Mouse (Mus musculus) bone marrow, adult 2 months (tissue): ENCODE data around the gene Gm21762. TPM values are rescaled to one million over a fixed set of nuclear protein-coding genes. Genes with fewer than 3 reads are reported as not detected.
A peak's percentile ranks its signal among the peaks of the same experiment; 100 is the strongest.
"Not testable (repeated sequence)": the region's sequence is repeated elsewhere in the genome, so short reads cannot be mapped to it uniquely, and the experiment has no call there.

Experiments
- H3K27ac ChIP-seq: fragments of 200-500 bp; 2 replicates; pipeline ENCODE4 v1.5.1; 2012; ENCODE audit warnings: low read depth, mild to moderate bottlenecking, control low read depth, inconsistent platforms, low read length; ENCODE audit not compliant: control insufficient read depth, poor library complexity, insufficient read depth
- H3K4me1 ChIP-seq: fragments of 200-500 bp; 2 replicates; pipeline ENCODE4 v1.6.1; 2011; ENCODE audit warnings: low read length; ENCODE audit not compliant: control insufficient read depth, insufficient read depth
- H3K4me3 ChIP-seq: fragments of 200-500 bp; replicated peaks from 2 replicates; pipeline ENCODE3; 2011; ENCODE audit warnings: mild to moderate bottlenecking, low read depth, low read length, control low read depth; ENCODE audit not compliant: control insufficient read depth
- CTCF ChIP-seq: fragments of 200-500 bp; IDR thresholded peaks from 2 replicates; pipeline ENCODE4 v1.5.1; 2011; ENCODE audit warnings: low read length, control low read depth; ENCODE audit not compliant: control insufficient read depth, insufficient read depth
- WGBS: fragments of 180-500 bp; shearing (Covaris S2); methylation state at CpG from one replicate; pipeline ENCODE4 v1.1.7; 2018; 5-methylcytosine and 5-hydroxymethylcytosine counted together
- polyA plus RNA-seq: library from polyadenylated mRNA; stranded (reverse); fragments of >200 nt; gene quantifications from 2 replicates; pipeline ENCODE4 v1.2.4, GENCODE M21; 2011; ENCODE audit warnings: low replicate concordance; ENCODE audit not compliant: missing spikeins, insufficient read depth, insufficient read length

Gm21762 gene
- polyA plus RNA-seq, 1 experiment, result 5.7 TPM

DNA sequence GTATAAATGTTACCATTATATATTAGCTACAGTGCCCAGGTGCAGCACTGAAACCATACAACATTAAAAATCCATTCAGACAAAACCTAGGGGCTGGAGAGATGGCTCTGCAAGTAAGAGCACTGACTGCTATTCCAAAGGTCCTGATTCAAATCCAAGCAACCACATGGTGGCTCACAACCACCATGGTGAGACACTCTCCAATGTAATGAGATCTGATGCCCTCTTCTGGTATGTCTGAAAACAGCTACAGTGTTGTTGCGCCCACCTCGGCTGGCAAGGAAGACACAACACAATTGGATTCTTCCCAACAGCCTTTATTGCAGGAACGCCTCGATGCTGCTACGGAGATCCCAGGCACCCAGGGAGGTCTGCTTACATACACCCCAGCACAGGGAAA is 5.2 kb upstream of the Gm21762 start:
- H3K27ac ChIP-seq, H3K4me3 ChIP-seq, H3K4me1 ChIP-seq: not testable (repeated sequence)
- TF ChIP-seq CTCF, result peak; percentile 15; the same call in 1 of the 2 replicates
- 76% methylated on average over 5 of the region's 5 CpGs for WGBS

DNA sequence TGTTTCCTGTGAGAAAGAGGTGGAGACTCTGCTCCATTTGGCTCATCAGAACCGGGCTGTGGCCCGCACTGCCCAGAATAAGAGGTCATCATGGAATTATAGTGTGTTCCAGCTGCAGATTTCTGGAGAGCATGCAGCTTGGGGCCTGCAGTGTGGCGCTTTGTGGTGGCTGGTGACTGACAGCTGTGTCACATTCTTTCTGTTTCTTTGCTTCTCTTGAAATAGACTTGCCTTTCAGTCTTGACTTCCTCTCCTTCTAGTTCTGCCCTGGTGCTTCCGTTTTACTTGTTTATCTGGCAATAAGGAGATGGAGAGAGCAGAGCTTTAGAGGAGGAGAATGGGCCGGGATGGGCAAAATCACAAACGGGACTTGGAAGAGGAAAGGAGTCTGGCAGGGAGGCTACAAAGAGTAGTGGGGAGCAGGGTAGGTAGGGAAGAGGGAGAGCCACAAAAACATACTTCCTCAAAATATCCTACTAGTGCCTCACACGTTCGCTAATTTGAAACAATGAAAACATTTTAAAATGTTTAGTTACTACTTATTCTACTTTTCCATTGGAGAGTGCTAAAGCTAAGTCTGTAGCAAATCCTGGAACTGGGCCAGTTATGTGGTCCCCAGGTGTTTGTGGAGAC is 19.4 kb downstream of the Gm21762 start:
- H3K4me1 ChIP-seq, H3K4me3 ChIP-seq, H3K27ac ChIP-seq: not testable (repeated sequence)
- 21% methylated on average over 7 of the region's 8 CpGs for WGBS

GRCm38 (mm10) chr13:120172133-120172532 is 43.6 kb downstream of the Gm21762 start, which contains the start of gene Gm21818:
Gene Gm21818 (plus strand): TSS chr13:120172433.
- WGBS, result 69% methylated on average over 4 of the region's 4 CpGs

DNA sequence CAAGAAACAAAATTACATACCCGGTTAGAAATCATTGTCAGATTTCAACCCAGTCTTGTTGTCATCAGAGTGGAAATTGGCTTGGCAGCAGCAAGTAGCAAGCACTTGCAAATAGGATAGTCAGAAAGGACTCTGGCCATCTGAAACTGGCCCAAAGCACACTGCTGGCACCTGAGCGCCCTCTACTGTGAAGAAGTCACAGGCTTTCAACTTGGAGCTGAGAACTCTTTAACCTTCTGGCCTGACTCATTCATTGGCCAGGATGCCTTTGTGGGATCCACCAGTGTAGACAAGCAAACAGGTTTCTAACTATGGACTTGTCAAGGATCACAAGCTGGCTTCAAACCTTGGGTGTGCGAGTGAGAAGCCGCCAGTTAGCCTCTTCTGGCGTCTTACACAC is 47.4 kb downstream of the Gm21762 start:
- WGBS, result 54% methylated on average over 5 of the region's 5 CpGs
- not testable (repeated sequence) for H3K4me1 ChIP-seq, H3K4me3 ChIP-seq, H3K27ac ChIP-seq

More at GRCm38 (mm10) chr13:120172133-120172532, 43.6 kb downstream of the Gm21762 start, which contains the start of gene Gm21818:
- not testable (repeated sequence) for H3K4me3 ChIP-seq, H3K4me1 ChIP-seq, H3K27ac ChIP-seq

Other genes with a start within 250 kb of the Gm21762 start
- not detected in 2 replicates for gene Gm36079, start 188.9 kb downstream of the Gm21762 start, polyA plus RNA-seq
- 15.0 and 34.3 TPM in 2 replicates for gene Gm21188, start 163.8 kb downstream of the Gm21762 start, polyA plus RNA-seq
- not detected in 2 replicates for gene Gm20767, start 75.7 kb downstream of the Gm21762 start, polyA plus RNA-seq
- gene Gm21818, start 43.5 kb downstream of the Gm21762 start, polyA plus RNA-seq, result not detected in 2 replicates
- not detected in 2 replicates for gene Gm21731, start 23.2 kb upstream of the Gm21762 start, polyA plus RNA-seq
- 1.7 TPM in 1 of 2 replicates, not detected in the other for gene AF067061, start 47.2 kb upstream of the Gm21762 start, polyA plus RNA-seq
- gene BC147527, start 84.4 kb upstream of the Gm21762 start, polyA plus RNA-seq, result 4.8 and 24.3 TPM in 2 replicates
- not detected in 2 replicates for gene Tcstv3, start 100.9 kb upstream of the Gm21762 start, polyA plus RNA-seq